Mouse (Mus musculus) neural tube, embryonic 12.5 days (tissue): ENCODE results near the gene Cyp1b1. TPM values are rescaled to one million over a fixed set of nuclear protein-coding genes. Genes with fewer than 3 reads are reported as not detected.
A peak's percentile ranks its signal among the peaks of the same experiment; 100 is the strongest.

ENCODE experiments used
- ATAC-seq: fragments of 200-750 bp; cut with Nextera tagmentation; 2 replicates; pipeline ENCODE4 v1.8.0; 2017; ENCODE audit warnings: low read depth, mild to moderate bottlenecking, moderate TSS enrichment, moderate library complexity; ENCODE audit not compliant: low FRiP score
- H3K27ac ChIP-seq: fragments of 300-500 bp; sonication (generic); 2 replicates; pipeline ENCODE4 v1.5.1; 2016
- H3K27me3 ChIP-seq: fragments of 300-500 bp; sonication (generic); replicated peaks from 2 replicates; pipeline ENCODE4 v1.6.1; 2016; ENCODE audit warnings: mild to moderate bottlenecking
- H3K36me3 ChIP-seq: fragments of 300-500 bp; sonication (generic); 2 replicates; pipeline ENCODE4 v1.6.1; 2016; ENCODE audit warnings: mild to moderate bottlenecking
- H3K4me1 ChIP-seq: fragments of 300-500 bp; sonication (generic); 2 replicates; pipeline ENCODE4 v1.6.1; 2016
- H3K4me2 ChIP-seq: fragments of 300-500 bp; sonication (generic); replicated peaks from 2 replicates; pipeline ENCODE4 v1.6.1; 2016; ENCODE audit warnings: mild to moderate bottlenecking
- H3K4me3 ChIP-seq: fragments of 300-500 bp; sonication (generic); 2 replicates; pipeline ENCODE4 v1.5.1; 2016
- H3K9ac ChIP-seq: fragments of 300-500 bp; sonication (generic); 2 replicates; pipeline ENCODE4 v1.6.1; 2016; ENCODE audit warnings: mild to moderate bottlenecking
- H3K9me3 ChIP-seq: fragments of 300-500 bp; sonication (generic); 2 replicates; pipeline ENCODE4 v1.6.1; 2016; ENCODE audit warnings: mild to moderate bottlenecking
- WGBS: fragments of 180-500 bp; shearing (Covaris S2); methylation state at CpG from one replicate; pipeline ENCODE4 v1.1.7; 2016; 5-methylcytosine and 5-hydroxymethylcytosine counted together
- polyA plus RNA-seq: library from polyadenylated mRNA; unstranded; fragments of >200 nt; fragmentation: Nextera tagmentation; extraction: Ambion mirVana; gene quantifications from 2 replicates; pipeline ENCODE4 v1.2.1, GENCODE M21; 2016

Gene Cyp1b1
- polyA plus RNA-seq = 8.8 and 10.0 TPM in 2 replicates

DNA sequence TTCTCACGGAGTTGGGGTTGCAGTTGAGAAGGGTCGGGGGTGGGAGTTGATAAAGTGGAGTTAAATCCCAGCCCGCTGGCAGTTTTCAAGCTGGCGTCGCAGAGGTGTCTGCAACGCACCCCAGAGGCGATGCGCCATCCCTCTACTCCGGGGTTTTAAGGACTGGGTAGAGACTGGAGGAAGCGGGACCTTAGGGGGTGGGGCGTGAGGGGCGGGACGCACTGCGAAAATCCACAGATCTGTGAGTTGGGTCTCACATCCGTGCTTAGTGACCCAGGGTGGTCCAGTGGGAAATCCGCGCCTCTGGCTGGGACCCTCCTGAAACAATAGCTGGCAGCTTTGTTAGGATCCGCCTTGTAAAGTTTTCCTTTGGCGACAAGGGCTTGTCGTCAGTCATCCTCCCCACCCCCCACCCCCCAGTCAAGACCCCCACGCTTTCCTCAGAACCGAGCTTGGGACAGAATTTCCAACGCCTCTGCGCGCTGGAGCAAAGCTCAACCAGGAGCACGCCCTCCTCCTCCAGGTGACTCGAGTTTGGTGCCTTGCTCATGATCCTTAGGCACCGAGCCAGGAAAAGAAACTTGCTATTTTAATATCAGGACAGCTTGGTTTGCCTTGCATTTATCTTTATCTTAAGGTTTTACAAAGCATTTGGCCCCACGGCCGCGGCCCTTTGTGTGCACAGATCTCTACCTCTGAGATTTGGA is at the start of gene Cyp1b1:
Cyp1b1 (minus strand) TSS at position 131 of the 707 bp plus-strand sequence.
- ATAC-seq = peak; percentile 58
- Histone ChIP-seq H3K9ac (peak within 1 kb of the TSS; percentile 45), H3K9me3 (no peaks in the 10 kb centered on the region), H3K4me2 (peak within 1 kb of the TSS; percentile 90), H3K27ac (no peak within 1 kb of the TSS), H3K4me3 (peak within 1 kb of the TSS; percentile 40), H3K27me3 (peaks cover 47% of the 10 kb centered on the region), H3K4me1 (peaks cover 26% of the 10 kb centered on the region), H3K36me3 (no peaks in the 10 kb centered on the region)
- under 1% methylated on average over 31 of the region's 31 CpGs for WGBS

DNA sequence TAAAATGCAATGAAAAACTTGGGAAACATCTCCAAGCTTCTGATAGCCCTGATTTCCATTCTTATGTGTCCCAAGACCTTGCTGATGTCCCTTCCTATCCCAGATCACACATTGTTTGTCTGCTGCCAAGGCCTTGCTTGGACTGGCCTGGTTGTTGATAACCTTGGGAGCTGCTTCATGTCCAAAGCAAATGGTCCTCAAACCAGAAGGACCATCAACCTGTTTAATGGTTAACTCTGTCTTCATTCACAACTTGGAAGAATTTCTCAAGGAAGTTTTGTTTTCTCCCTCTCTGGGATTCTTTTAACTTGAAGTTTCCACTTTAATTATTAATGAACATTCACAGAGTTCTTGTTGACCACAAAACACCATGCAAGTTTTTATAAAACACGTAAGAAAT is 47.0 kb upstream of the Cyp1b1 start:
- no peaks in the 10 kb centered on the region for H3K9me3 ChIP-seq
- no peak for ATAC-seq
- 83% methylated on average over 1 of the region's 1 CpGs for WGBS
- H3K36me3 ChIP-seq = no peaks in the 10 kb centered on the region
- no peak overlapping the region for H3K27ac ChIP-seq
- H3K9ac ChIP-seq = no peak overlapping the region
- no peaks in the 10 kb centered on the region for H3K4me1 ChIP-seq
- H3K4me2 ChIP-seq = no peak overlapping the region
- H3K4me3 ChIP-seq = no peak overlapping the region
- no peaks in the 10 kb centered on the region for H3K27me3 ChIP-seq

DNA sequence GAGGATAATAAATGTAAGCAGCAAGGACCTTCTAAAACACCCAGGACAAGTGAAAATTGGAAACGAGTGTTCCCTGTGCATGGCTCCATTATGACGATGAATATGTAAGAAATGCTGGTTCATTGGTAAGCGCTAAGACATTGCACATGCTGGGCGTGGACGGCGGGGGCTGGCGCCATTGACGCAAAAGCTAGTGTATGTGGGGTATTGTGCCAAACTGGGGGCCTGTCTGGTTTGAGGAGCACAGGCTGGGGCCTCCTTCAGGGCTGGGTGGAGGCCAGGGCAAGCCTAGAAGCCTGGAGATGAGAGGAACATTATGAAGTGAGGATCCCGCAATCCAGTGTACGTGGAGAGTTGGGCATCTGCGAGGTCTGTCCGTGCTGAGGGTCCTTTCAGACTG is 39.0 kb upstream of the Cyp1b1 start:
- H3K27ac ChIP-seq = no peak overlapping the region
- no peaks in the 10 kb centered on the region for H3K36me3 ChIP-seq
- H3K27me3 ChIP-seq = no peaks in the 10 kb centered on the region
- H3K4me3 ChIP-seq = no peak overlapping the region
- 92% methylated on average over 12 of the region's 12 CpGs for WGBS
- no peaks in the 10 kb centered on the region for H3K9me3 ChIP-seq
- H3K4me2 ChIP-seq = no peak overlapping the region
- no peak for ATAC-seq
- no peaks in the 10 kb centered on the region for H3K4me1 ChIP-seq
- H3K9ac ChIP-seq = no peak overlapping the region

DNA sequence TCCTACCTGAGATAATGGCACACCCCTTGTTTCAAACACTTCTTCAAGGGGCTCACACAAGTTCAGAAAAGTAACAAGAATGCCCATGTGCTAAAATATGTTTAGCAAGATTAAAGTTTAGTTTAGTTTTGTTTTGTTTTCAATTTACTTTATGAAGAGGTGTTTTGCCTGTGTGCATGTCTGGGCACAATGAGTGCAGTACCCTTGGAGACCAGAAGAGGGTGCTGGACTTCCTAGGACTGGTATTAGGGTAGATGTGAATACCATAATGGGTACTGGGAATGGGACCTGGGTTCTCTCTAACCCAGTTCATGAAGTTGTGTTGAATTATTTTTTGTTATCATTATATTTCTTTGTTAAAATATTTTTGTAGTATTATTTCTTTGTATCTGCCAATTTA is 38.0 kb upstream of the Cyp1b1 start:
- Histone ChIP-seq H3K9ac (no peak overlapping the region), H3K27me3 (no peaks in the 10 kb centered on the region), H3K4me1 (no peaks in the 10 kb centered on the region), H3K27ac (no peak overlapping the region), H3K9me3 (no peaks in the 10 kb centered on the region; the same call in 1 of the 2 replicates), H3K36me3 (no peaks in the 10 kb centered on the region), H3K4me2 (no peak overlapping the region), H3K4me3 (no peak overlapping the region)
- ATAC-seq = no peak

DNA sequence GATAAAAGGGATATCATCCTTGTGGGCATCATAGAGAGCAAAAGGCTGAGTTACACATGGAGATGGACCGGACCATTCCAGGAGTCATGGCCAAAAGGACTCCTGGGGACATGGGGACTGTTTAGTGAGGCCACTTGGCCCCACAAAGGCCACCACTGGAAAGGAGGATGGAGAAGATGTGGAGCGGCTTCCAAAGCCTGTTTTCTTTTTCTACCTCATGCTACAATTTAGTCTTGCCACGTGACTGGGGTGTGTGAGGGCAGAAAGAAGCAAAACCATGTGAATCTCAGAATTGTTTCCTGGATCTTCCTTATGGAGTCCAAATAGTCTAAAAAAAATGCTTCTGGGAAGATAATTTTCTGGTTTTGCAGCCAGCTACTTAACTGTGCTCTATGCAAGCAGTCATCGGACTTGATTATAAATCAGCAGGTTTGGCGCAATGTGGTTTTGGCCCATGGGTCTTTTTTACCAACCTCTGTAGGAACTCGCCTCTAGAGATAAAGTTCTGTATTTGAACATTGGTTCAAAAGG is 36.9 kb upstream of the Cyp1b1 start:
- Histone ChIP-seq H3K36me3 (no peaks in the 10 kb centered on the region), H3K27me3 (no peaks in the 10 kb centered on the region), H3K27ac (no peak overlapping the region), H3K4me2 (no peak overlapping the region), H3K4me3 (no peak overlapping the region), H3K4me1 (no peaks in the 10 kb centered on the region), H3K9ac (no peak overlapping the region), H3K9me3 (no peaks in the 10 kb centered on the region; the same call in 1 of the 2 replicates)
- no peak for ATAC-seq
- 90% methylated on average over 6 of the region's 6 CpGs for WGBS

DNA sequence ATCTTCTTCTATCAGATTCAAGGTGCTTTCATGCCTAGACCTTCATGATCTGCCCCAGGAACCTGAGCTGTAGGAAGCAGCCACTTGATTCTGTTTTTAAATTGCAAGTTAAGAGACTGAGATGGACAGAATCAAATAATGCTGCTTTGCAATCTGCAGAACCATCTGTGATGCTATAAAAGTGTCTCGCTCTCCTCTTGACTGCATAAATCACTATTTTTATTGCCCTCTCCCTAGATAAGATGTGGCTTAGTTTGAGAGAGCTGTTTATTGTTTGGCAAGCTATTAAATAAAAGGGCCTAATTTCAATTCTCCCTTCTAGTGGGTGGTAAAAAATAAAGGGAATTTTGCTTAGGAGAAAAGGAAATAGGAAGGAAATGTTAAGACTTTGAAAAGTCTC is 34.8 kb upstream of the Cyp1b1 start:
- peak; percentile 62; the same call in 1 of the 2 replicates for ATAC-seq
- Histone ChIP-seq H3K9ac (no peak overlapping the region), H3K4me3 (no peak overlapping the region), H3K9me3 (no peaks in the 10 kb centered on the region; the same call in 1 of the 2 replicates), H3K4me2 (no peak overlapping the region), H3K27me3 (no peaks in the 10 kb centered on the region), H3K36me3 (no peaks in the 10 kb centered on the region), H3K4me1 (peaks cover 11% of the 10 kb centered on the region), H3K27ac (no peak overlapping the region)
- 71% methylated on average over 1 of the region's 1 CpGs for WGBS

DNA sequence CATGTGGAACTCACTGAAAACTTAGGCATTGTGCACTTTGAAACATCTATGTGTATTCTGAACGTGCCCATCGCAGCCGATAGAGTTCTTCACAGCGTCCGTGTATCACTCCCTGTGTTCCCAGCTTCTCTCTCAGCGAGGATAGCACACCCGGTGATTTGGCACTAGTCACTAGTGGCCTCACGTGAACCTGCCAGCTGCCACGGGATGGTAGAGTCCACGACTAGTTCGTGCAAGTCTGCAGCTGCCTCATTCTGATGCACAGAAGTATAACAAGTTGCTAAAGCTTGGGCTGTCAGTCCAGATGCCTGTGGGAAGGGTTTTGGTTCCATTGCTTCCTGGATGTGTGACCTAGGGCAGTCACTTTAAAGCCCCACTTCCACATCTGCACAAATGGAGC is 32.1 kb upstream of the Cyp1b1 start:
- Histone ChIP-seq H3K4me2 (no peak overlapping the region), H3K9ac (no peak overlapping the region), H3K27me3 (no peaks in the 10 kb centered on the region), H3K36me3 (no peaks in the 10 kb centered on the region), H3K4me1 (peaks cover 11% of the 10 kb centered on the region), H3K27ac (no peak overlapping the region), H3K9me3 (no peaks in the 10 kb centered on the region; the same call in 1 of the 2 replicates), H3K4me3 (no peak overlapping the region)
- 71% methylated on average over 11 of the region's 11 CpGs for WGBS
- no peak for ATAC-seq

DNA sequence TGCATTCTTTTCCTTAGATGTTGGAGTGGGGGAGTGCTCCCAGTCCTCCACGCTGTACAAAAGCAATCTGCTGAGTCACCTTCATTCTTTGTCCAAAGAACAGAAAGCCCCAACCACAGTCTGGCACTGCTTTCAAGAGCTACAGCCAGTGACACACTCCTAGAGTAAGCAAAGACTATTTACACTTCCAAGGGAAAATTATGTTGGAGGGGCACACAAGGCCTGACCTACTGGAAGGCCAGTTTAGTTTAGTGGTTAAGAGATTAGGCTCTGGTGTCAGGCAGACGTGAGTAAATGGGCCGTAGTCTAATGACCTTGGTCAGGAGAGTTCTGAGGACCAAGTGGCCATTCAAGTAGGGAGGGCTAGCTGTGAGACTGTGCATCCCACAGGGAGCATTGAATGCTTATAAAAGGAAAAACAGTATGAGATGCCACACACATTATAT is 31.3 kb upstream of the Cyp1b1 start:
- no peak for ATAC-seq
- H3K27ac ChIP-seq = no peak overlapping the region
- H3K4me2 ChIP-seq = no peak overlapping the region
- no peaks in the 10 kb centered on the region for H3K27me3 ChIP-seq
- H3K4me1 ChIP-seq = peaks cover 11% of the 10 kb centered on the region
- H3K9me3 ChIP-seq = no peaks in the 10 kb centered on the region; the same call in 1 of the 2 replicates
- no peak overlapping the region for H3K9ac ChIP-seq
- no peaks in the 10 kb centered on the region for H3K36me3 ChIP-seq
- H3K4me3 ChIP-seq = no peak overlapping the region
- 6% methylated on average over 3 of the region's 3 CpGs for WGBS

DNA sequence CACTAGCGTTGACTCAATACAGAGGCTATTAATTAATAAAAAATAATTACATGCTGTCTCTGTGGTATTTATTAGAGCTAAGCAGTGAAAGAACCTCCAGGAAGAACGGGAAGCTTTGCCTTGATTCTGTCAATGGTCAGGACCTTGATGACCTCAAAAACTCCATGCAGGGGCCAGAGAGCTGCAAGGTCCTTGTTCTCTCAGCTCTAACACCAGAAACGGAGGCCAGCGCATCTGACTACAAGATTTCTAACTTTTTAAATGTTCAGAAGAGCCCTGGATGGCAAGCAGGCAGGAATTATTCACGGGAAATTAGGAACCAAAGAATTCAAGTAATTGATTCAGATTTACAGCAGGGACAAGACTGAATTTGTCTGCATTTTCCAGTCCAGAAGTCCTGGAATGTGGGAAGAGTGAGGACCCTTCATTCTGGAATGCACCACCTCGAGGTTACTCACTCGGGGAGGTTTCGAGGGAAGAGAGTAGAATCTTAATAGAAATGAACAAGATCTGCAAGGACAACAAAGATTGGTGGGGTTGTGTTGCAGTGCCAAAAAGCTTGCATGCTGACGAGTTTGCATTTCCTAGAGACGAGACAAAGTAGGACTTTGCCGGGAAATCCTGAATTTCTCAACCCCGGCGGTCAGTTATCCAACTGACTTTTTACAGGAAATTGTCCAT is 30.3 kb upstream of the Cyp1b1 start:
- WGBS = 40% methylated on average over 13 of the region's 13 CpGs
- Histone ChIP-seq H3K9ac (no peak overlapping the region), H3K27ac (no peak overlapping the region), H3K36me3 (no peaks in the 10 kb centered on the region), H3K4me1 (peaks cover 11% of the 10 kb centered on the region), H3K4me2 (no peak overlapping the region), H3K4me3 (no peak overlapping the region), H3K27me3 (no peaks in the 10 kb centered on the region), H3K9me3 (no peaks in the 10 kb centered on the region; the same call in 1 of the 2 replicates)
- no peak for ATAC-seq

DNA sequence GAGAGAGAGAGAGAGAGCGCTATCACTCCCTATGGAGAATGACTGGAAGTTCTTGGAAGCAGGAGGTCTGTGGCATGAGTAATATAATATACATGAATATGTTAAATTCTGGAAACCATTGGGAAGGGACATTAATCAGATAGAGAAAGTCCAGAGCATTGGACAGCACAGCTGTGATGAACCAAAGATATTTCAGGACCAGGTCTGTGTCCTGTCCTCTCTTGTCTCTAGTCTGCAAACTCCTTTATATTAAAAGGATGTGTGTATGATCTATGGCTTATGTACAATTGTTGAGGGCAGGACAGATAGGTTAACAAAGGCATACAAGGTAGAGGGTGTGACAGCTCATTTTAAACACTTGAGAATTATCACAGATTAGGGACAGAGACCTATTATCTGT is 28.6 kb upstream of the Cyp1b1 start:
- Histone ChIP-seq H3K4me3 (no peak overlapping the region), H3K27me3 (no peaks in the 10 kb centered on the region), H3K4me1 (peaks cover 11% of the 10 kb centered on the region), H3K27ac (no peak overlapping the region), H3K9me3 (no peaks in the 10 kb centered on the region; the same call in 1 of the 2 replicates), H3K9ac (no peak overlapping the region), H3K36me3 (no peaks in the 10 kb centered on the region), H3K4me2 (no peak overlapping the region)
- no peak for ATAC-seq
- 91% methylated on average over 1 of the region's 1 CpGs for WGBS

DNA sequence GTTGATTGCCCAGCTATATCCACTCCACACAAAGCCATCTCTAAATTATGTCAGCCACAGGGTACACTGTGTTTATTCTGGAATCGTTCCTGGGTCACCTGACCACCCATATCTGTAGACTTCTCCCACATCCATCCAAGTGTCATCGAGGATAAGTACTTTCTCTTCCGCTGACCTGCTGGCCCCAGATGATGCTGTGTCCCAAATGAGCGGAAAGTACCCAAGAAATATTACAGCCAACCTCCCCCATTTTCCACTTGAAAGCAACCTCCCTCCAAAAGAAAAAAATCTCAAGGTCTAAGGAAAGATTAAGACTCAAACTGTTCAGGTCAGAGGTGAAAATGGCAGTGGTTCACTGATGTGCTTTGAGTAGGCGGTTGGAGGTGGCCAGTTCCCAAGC is 27.8 kb upstream of the Cyp1b1 start:
- H3K4me2 ChIP-seq = no peak overlapping the region
- H3K9me3 ChIP-seq = no peaks in the 10 kb centered on the region
- WGBS = 75% methylated on average over 5 of the region's 5 CpGs
- H3K4me3 ChIP-seq = no peak overlapping the region
- no peak overlapping the region for H3K9ac ChIP-seq
- no peak for ATAC-seq
- H3K27ac ChIP-seq = no peak overlapping the region
- H3K36me3 ChIP-seq = no peaks in the 10 kb centered on the region
- H3K27me3 ChIP-seq = no peaks in the 10 kb centered on the region
- H3K4me1 ChIP-seq = peaks cover 11% of the 10 kb centered on the region

DNA sequence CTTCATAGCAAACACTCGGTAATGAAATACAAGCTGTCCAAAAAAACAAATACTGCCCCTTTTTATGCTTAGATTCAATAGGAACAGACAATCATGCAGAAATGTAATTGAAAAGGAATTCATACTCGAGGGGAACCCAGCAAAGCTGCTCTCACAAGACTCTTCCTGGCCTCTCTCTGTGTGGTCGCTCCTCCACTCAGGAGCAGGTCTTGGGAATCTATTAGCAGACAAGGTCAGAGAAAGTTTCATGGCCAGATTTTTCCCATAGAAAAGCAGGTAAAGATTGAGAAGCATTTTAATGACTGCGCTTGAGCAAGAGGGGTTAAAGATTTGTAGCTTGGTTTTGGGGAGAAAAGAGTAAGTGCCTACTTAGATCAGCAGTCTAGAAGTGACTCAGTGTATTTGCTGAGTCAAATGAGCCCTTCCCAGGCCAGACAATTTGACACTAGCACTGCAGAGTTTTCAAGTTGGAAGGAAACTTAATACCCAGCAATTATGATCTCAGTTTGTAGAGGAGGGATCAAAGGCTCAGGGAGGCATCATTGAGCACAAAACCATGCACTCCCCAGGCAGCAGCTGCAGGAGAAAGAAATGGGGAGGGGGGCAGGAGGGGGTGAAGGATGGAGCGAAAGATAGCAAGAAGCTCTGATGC is 24.1 kb upstream of the Cyp1b1 start:
- no peaks in the 10 kb centered on the region for H3K27me3 ChIP-seq
- WGBS = 60% methylated on average over 5 of the region's 5 CpGs
- H3K36me3 ChIP-seq = no peaks in the 10 kb centered on the region
- no peak overlapping the region for H3K27ac ChIP-seq
- no peaks in the 10 kb centered on the region for H3K4me1 ChIP-seq
- no peaks in the 10 kb centered on the region for H3K9me3 ChIP-seq
- no peak overlapping the region for H3K4me2 ChIP-seq
- H3K9ac ChIP-seq = no peak overlapping the region
- no peak for ATAC-seq
- no peak overlapping the region for H3K4me3 ChIP-seq
